Comparison of ENCODE assay signal across 15 mouse cellular contexts in genomic region chr10:62329846-62330245, GRCm38 (mm10). TPM values are rescaled to one million over a fixed set of nuclear protein-coding genes. Genes with fewer than 3 reads are reported as not detected.
DNase-seq lines count a peak whose midpoint lies in the region; ATAC-seq and TF ChIP-seq lines count a peak whose summit lies in the region.
"Had no signal": no experiment of that assay in that cellular context is flagged by ENCODE, and none has a peak within 500 bp of the region (broad histone marks: within the 10 kb centered on the region; RNA-seq: fewer than 3 reads in every experiment).

No protein-coding gene starts in this region.

- CTCF ChIA-PET in Patski (lab: Charles Lee) = interaction anchor here (1.2 kb wide), 1 partner anchor 16 kb away, joined by 3 read pairs; no protein-coding TSS in a partner anchor

- peak; percentile 21 to 28 for DNase-seq in cerebellum, adult 2 months
- DNase-seq in cerebellum, adult 8-10 months = no peak
- DNase-seq in Patski (ENCODE audit: low read depth, low spot score) = no peak
- DNase-seq in kidney, postnatal 0 days (ENCODE audit: low spot score) = peak; percentile 44
- DNase-seq in T-cell, adult 2 months (ENCODE audit: low spot score) = no peak
- no peak for DNase-seq in spleen, postnatal 14 days (ENCODE audit: low spot score in 2 of 2)
- DNase-seq in gastrocnemius, postnatal 25 days = no peak
- DNase-seq: B cell, adult 2 months; retina, postnatal 1 day; thymus, postnatal 4 days had no signal

- 52% methylated on average over 7 of the region's 7 CpGs for WGBS in cerebellum, adult 2 months
- WGBS in heart, embryonic 14.5 days = 21% methylated on average over 7 of the region's 7 CpGs
- 36% methylated on average over 7 of the region's 7 CpGs for WGBS in kidney, postnatal 0 days

- in situ Hi-C loops in Patski (cut with MboI; ENCODE audit: low pct_unique_long_range_greater_than_20kb) = no loop called here

- H3K27ac ChIP-seq in cerebellum, adult 2 months (ENCODE audit: insufficient read depth, low read length) = no peak overlapping the region
- peak overlapping the region; percentile 98 to 99 for H3K27ac ChIP-seq in heart, embryonic 14.5 days (replicated peaks in 1 of 2; ENCODE audit: control insufficient read depth in 1 of 2, insufficient read depth in 1 of 2, low read depth in 2 of 2, low read length in 2 of 2)
- H3K27ac ChIP-seq in kidney, postnatal 0 days = peak overlapping the region; percentile 80
- H3K27ac ChIP-seq: embryonic facial prominence, embryonic 13.5 days; forebrain, embryonic 15.5 days; limb, embryonic 15.5 days had no signal

- POLR2A ChIA-PET in Patski (lab: Charles Lee) = no interaction called here

- H3K9me3 ChIP-seq in heart, embryonic 14.5 days (ENCODE audit: control insufficient read depth, low read length) = no peaks in the 10 kb centered on the region
- no peaks in the 10 kb centered on the region for H3K9me3 ChIP-seq in kidney, postnatal 0 days (replicated peaks; ENCODE audit: low read length)
- H3K9me3 ChIP-seq: embryonic facial prominence, embryonic 13.5 days; forebrain, embryonic 15.5 days; limb, embryonic 15.5 days had no signal

- peak; percentile 49 for ATAC-seq in Patski
- ATAC-seq in heart, embryonic 14.5 days (ENCODE audit: insufficient number of reproducible peaks, insufficient read depth, low FRiP score, low read depth) = peak; percentile 34; the same call in 1 of the 2 replicates
- peak; percentile 51; the same call in 1 of the 2 replicates for ATAC-seq in kidney, postnatal 0 days (replicated peaks; ENCODE audit: low FRiP score, low read depth)
- ATAC-seq: forebrain, embryonic 15.5 days had no signal

- peak overlapping the region; percentile 63 for H3K9ac ChIP-seq in heart, embryonic 14.5 days (ENCODE audit: low read length)
- H3K9ac ChIP-seq in kidney, postnatal 0 days (ENCODE audit: low read depth, low read length) = no peak overlapping the region
- H3K9ac ChIP-seq: embryonic facial prominence, embryonic 13.5 days; forebrain, embryonic 15.5 days; limb, embryonic 15.5 days had no signal

- peaks cover 67% of the 10 kb centered on the region for H3K4me1 ChIP-seq in cerebellum, adult 2 months (ENCODE audit: control insufficient read depth, insufficient read depth, low read length)
- peaks cover 62 to 80% of the 10 kb centered on the region in 2 experiments for H3K4me1 ChIP-seq in heart, embryonic 14.5 days (ENCODE audit: control insufficient read depth in 2 of 2, insufficient read depth in 2 of 2, low read length in 2 of 2)
- peaks cover 15% of the 10 kb centered on the region; the same call in 1 of the 2 replicates for H3K4me1 ChIP-seq in kidney, postnatal 0 days (replicated peaks; ENCODE audit: insufficient read depth, low read length)
- H3K4me1 ChIP-seq: forebrain, embryonic 15.5 days had no signal

- no peak for TF ChIP-seq POLR2A in cerebellum, adult 2 months (IDR thresholded peaks at IDR 0.05; ENCODE audit: borderline replicate concordance, insufficient read depth, low read length)

- no peaks in the 10 kb centered on the region for H3K27me3 ChIP-seq in cerebellum, adult 2 months (ENCODE audit: control insufficient read depth, insufficient read depth, low read length)
- H3K27me3 ChIP-seq in Patski = no peaks in the 10 kb centered on the region
- no peaks in the 10 kb centered on the region for H3K27me3 ChIP-seq in heart, embryonic 14.5 days (ENCODE audit: control insufficient read depth, insufficient read depth, low read length)
- no peaks in the 10 kb centered on the region for H3K27me3 ChIP-seq in kidney, postnatal 0 days (ENCODE audit: insufficient read depth, low read length)
- H3K27me3 ChIP-seq: embryonic facial prominence, embryonic 13.5 days; forebrain, embryonic 15.5 days; limb, embryonic 15.5 days had no signal

- TF ChIP-seq CTCF in cerebellum, adult 2 months (IDR thresholded peaks at IDR 0.05; ENCODE audit: borderline replicate concordance, insufficient read depth, low read depth, low read length) = no peak
- no peak for TF ChIP-seq CTCF in Patski (IDR thresholded peaks at IDR 0.05)
- TF ChIP-seq CTCF in kidney, postnatal 0 days (IDR thresholded peaks at IDR 0.05; ENCODE audit: low read depth) = no peak

- peaks cover 11% of the 10 kb centered on the region; the same call in 1 of the 2 replicates for H3K36me3 ChIP-seq in heart, embryonic 14.5 days (ENCODE audit: control insufficient read depth, insufficient read depth, low read length)
- H3K36me3 ChIP-seq in kidney, postnatal 0 days (ENCODE audit: insufficient read depth, low read length) = no peaks in the 10 kb centered on the region
- H3K36me3 ChIP-seq: embryonic facial prominence, embryonic 13.5 days; forebrain, embryonic 15.5 days; limb, embryonic 15.5 days had no signal

- peak overlapping the region; percentile 46 for H3K4me2 ChIP-seq in heart, embryonic 14.5 days (ENCODE audit: low read length)
- 0 out of 2 replicates have a peak overlapping the region, but pooled peaks have one; percentile 7 for H3K4me2 ChIP-seq in kidney, postnatal 0 days (ENCODE audit: low read length)
- H3K4me2 ChIP-seq: embryonic facial prominence, embryonic 13.5 days; forebrain, embryonic 15.5 days; limb, embryonic 15.5 days had no signal

- no peak overlapping the region for H3K4me3 ChIP-seq in cerebellum, adult 2 months (replicated peaks; ENCODE audit: insufficient read depth, low read depth, low read length)
- H3K4me3 ChIP-seq in heart, embryonic 14.5 days (ENCODE audit: control insufficient read depth in 1 of 2, insufficient read depth in 1 of 2, low read depth in 1 of 2, low read length in 2 of 2) = no peak overlapping the region
- no peak overlapping the region for H3K4me3 ChIP-seq in kidney, postnatal 0 days (replicated peaks; ENCODE audit: low read depth, low read length)
- H3K4me3 ChIP-seq: embryonic facial prominence, embryonic 13.5 days; forebrain, embryonic 15.5 days; limb, embryonic 15.5 days; myocyte had no signal

RNA-seq across cellular contexts. Expression of gene Hk1, which starts 49.9 kb away (rescaled TPM):
- polyA plus RNA-seq in cerebellum, adult 2 months (2012; rRNA removed) = 206 and 213 TPM in 2 replicates
- polyA plus RNA-seq in Patski (2021) = 240 TPM
- 112 and 132 TPM in 2 replicates for polyA plus RNA-seq in heart, embryonic 14.5 days (2014; fragmentation: Nextera tagmentation; extraction: Ambion mirVana)
- polyA plus RNA-seq in kidney, postnatal 0 days (2015; fragmentation: Nextera tagmentation; extraction: Ambion mirVana) = 62.6 and 68.3 TPM in 2 replicates
- 1 to 10 TPM; 7.1 to 8.5 TPM for total RNA-seq in gastrocnemius, postnatal 25 days (2021)

Comparison
In these comparisons a context has a peak if more than half of its experiments do, and no peak if none do; other contexts are left out.
1. DNase-seq: peak in cerebellum, adult 2 months (2 of 2) and kidney, postnatal 0 days (single experiment); none in cerebellum, adult 8-10 months (single experiment), Patski (single experiment), T-cell, adult 2 months (single experiment), spleen, postnatal 14 days (0 of 2) and gastrocnemius, postnatal 25 days (single experiment).
2. Peak in every context shown above with its lines, with median percentiles within 50 percentile points of each other: ATAC-seq.